Mouse (Mus musculus) thymus, postnatal 4 days (tissue): ENCODE results near the gene Dpysl5.

Experiments used
- DNase-seq: peaks from one replicate; pipeline ENCODE4 v3.0.0; 2021

Dpysl5 gene

GRCm38 (mm10) chr5:30709744-30710383, 1.5 kb upstream of the Dpysl5 start:
- DNase-seq = peak; percentile 81

- DNase-seq = no peak
Observed at GRCm38 (mm10) chr5:30710486-30710885, 878 bp upstream of the Dpysl5 start.

- DNase-seq = no peak
Observed at GRCm38 (mm10) chr5:30712002-30712390, 632 bp downstream of the Dpysl5 start.

- peak; percentile 58 for DNase-seq
Observed at GRCm38 (mm10) chr5:30712441-30713298, 1.3 kb downstream of the Dpysl5 start.

GRCm38 (mm10) chr5:30713299-30713675, 1.9 kb downstream of the Dpysl5 start:
- peak; percentile 28 for DNase-seq

- DNase-seq = no peak
Observed at GRCm38 (mm10) chr5:30713691-30714090, 2.3 kb downstream of the Dpysl5 start.

- DNase-seq = no peak
Observed at GRCm38 (mm10) chr5:30716311-30716710, 4.9 kb downstream of the Dpysl5 start.

- no peak for DNase-seq
Observed at GRCm38 (mm10) chr5:30717506-30717905, 6.1 kb downstream of the Dpysl5 start.

GRCm38 (mm10) chr5:30717991-30718703, 6.8 kb downstream of the Dpysl5 start:
- no peak for DNase-seq

GRCm38 (mm10) chr5:30721935-30722334, 10.6 kb downstream of the Dpysl5 start:
- no peak for DNase-seq

GRCm38 (mm10) chr5:30726151-30726693, 14.9 kb downstream of the Dpysl5 start:
- DNase-seq = no peak

GRCm38 (mm10) chr5:30732511-30732910, 21.1 kb downstream of the Dpysl5 start:
- DNase-seq = no peak

- DNase-seq = no peak
Observed at GRCm38 (mm10) chr5:30734666-30735065, 23.3 kb downstream of the Dpysl5 start.

- no peak for DNase-seq
Observed at GRCm38 (mm10) chr5:30738127-30738828, 26.9 kb downstream of the Dpysl5 start.

GRCm38 (mm10) chr5:30739595-30739994, 28.2 kb downstream of the Dpysl5 start:
- no peak for DNase-seq

GRCm38 (mm10) chr5:30749582-30750311, 38.4 kb downstream of the Dpysl5 start:
- DNase-seq = peak; percentile 28

GRCm38 (mm10) chr5:30751071-30751470, 39.7 kb downstream of the Dpysl5 start:
- DNase-seq = no peak

- DNase-seq = no peak
Observed at GRCm38 (mm10) chr5:30753128-30753527, 41.8 kb downstream of the Dpysl5 start.

- no peak for DNase-seq
Observed at GRCm38 (mm10) chr5:30755215-30755614, 43.9 kb downstream of the Dpysl5 start.

- no peak for DNase-seq
Observed at GRCm38 (mm10) chr5:30762815-30763510, 51.6 kb downstream of the Dpysl5 start.

GRCm38 (mm10) chr5:30763511-30763830, 52.1 kb downstream of the Dpysl5 start:
- no peak for DNase-seq
